Mouse (Mus musculus) MEL (cell line): ENCODE data around the gene Psmd11. TPM values are rescaled to one million over a fixed set of nuclear protein-coding genes. Genes with fewer than 3 reads are reported as not detected.
A peak's percentile ranks its signal among the peaks of the same experiment; 100 is the strongest.

Source experiments
- DNase-seq: peaks from one replicate; pipeline ENCODE4 v3.0.0; 2011; ENCODE audit warnings: low read depth, low spot score
- H3K27ac ChIP-seq: 2 replicates; pipeline ENCODE4 v1.5.1; 2012; ENCODE audit warnings: low read depth, mild to moderate bottlenecking, control low read depth, low read length, moderate library complexity; ENCODE audit not compliant: control insufficient read depth
- H3K27me3 ChIP-seq, 2 experiments: fragments of 150-350 bp in 1 of 2; sonication (generic) in 1 of 2; 2 replicates each; pipeline ENCODE4 v1.6.1; 2012; ENCODE audit warnings: low read length in 2 of 2, mild to moderate bottlenecking in 2 of 2, improper control_type of control experiment in 1 of 2, moderate library complexity in 1 of 2; ENCODE audit not compliant: insufficient read depth in 2 of 2, control insufficient read depth in 1 of 2
- H3K36me3 ChIP-seq, 2 experiments: 2 replicates each; pipeline ENCODE4 v1.6.1; 2012 to 2014; ENCODE audit warnings: low read length in 2 of 2, improper control_type of control experiment in 1 of 2, inconsistent platforms in 1 of 2, mild to moderate bottlenecking in 1 of 2; ENCODE audit not compliant: insufficient read depth in 2 of 2, control insufficient read depth in 1 of 2
- H3K4me1 ChIP-seq, 2 experiments: fragments of 150-350 bp in 1 of 2; sonication (generic) in 1 of 2; 2 replicates each; pipeline ENCODE4 v1.6.1; 2012; ENCODE audit warnings: low read length in 2 of 2, improper control_type of control experiment in 1 of 2, mild to moderate bottlenecking in 1 of 2; ENCODE audit not compliant: insufficient read depth in 2 of 2, control insufficient read depth in 1 of 2
- H3K4me3 ChIP-seq, 2 experiments: fragments of 150-350 bp in 1 of 2; sonication (generic) in 1 of 2; 2 replicates each; pipeline ENCODE4 v1.5.1; 2012; ENCODE audit warnings: low read depth in 2 of 2, low read length in 2 of 2, mild to moderate bottlenecking in 2 of 2, moderate library complexity in 2 of 2, control low read depth in 1 of 2, improper control_type of control experiment in 1 of 2; ENCODE audit not compliant: control insufficient read depth in 1 of 2, insufficient read depth in 1 of 2
- H3K79me2 ChIP-seq: 2 replicates; pipeline ENCODE4 v1.6.1; 2012; ENCODE audit warnings: mild to moderate bottlenecking, low read length, moderate library complexity; ENCODE audit not compliant: control insufficient read depth, poor library complexity, insufficient read depth
- H3K9ac ChIP-seq: 2 replicates; pipeline ENCODE4 v1.6.1; 2012; ENCODE audit warnings: low read depth, mild to moderate bottlenecking, control low read depth, low read length, moderate library complexity; ENCODE audit not compliant: control insufficient read depth, poor library complexity, severe bottlenecking
- H3K9me3 ChIP-seq: fragments of 150-350 bp; sonication (generic); replicated peaks from 2 replicates; pipeline ENCODE4 v1.6.1; 2012; ENCODE audit warnings: mild to moderate bottlenecking, low read length, improper control_type of control experiment, moderate library complexity; ENCODE audit not compliant: insufficient read depth
- BHLHE40 ChIP-seq: IDR thresholded peaks from 2 replicates; pipeline ENCODE4 v1.6.1; 2012; ENCODE audit warnings: low read depth, mild to moderate bottlenecking, inconsistent platforms, low read length, improper control_type of control experiment, borderline replicate concordance
- CTCF ChIP-seq, 3 experiments: IDR thresholded peaks in 2 of 3; conservative IDR thresholded peaks in 1 of 3; 2 replicates each; pipeline ENCODE4 v1.5.1; 2011 to 2012; ENCODE audit warnings: low read length in 3 of 3, low read depth in 2 of 3, mild to moderate bottlenecking in 2 of 3, improper control_type of control experiment in 1 of 3, inconsistent platforms in 1 of 3, mixed read lengths in 1 of 3, moderate library complexity in 1 of 3; ENCODE audit not compliant: control insufficient read depth in 1 of 3, insufficient read depth in 1 of 3, poor library complexity in 1 of 3, severe bottlenecking in 1 of 3
- E2F4 ChIP-seq: IDR thresholded peaks from 2 replicates; pipeline ENCODE4 v1.6.1; 2011; ENCODE audit warnings: low read depth, low read length, improper control_type of control experiment, borderline replicate concordance
- ELF1 ChIP-seq: IDR thresholded peaks from 2 replicates; pipeline ENCODE4 v1.6.1; 2014; ENCODE audit warnings: low read depth, mild to moderate bottlenecking, inconsistent platforms, low read length, improper control_type of control experiment, moderate library complexity
- EP300 ChIP-seq, 2 experiments: IDR thresholded peaks; 2 replicates each; pipeline ENCODE4 v1.6.1; 2011; ENCODE audit warnings: improper control_type of control experiment in 2 of 2, low read length in 2 of 2, low read depth in 1 of 2, mild to moderate bottlenecking in 1 of 2
- ETS1 ChIP-seq: IDR thresholded peaks from 2 replicates; pipeline ENCODE4 v1.6.1; 2012; ENCODE audit warnings: low read depth, mild to moderate bottlenecking, inconsistent platforms, low read length, improper control_type of control experiment, moderate library complexity
- GATA1 ChIP-seq: IDR thresholded peaks from 2 replicates; pipeline ENCODE4 v1.6.1; 2011; ENCODE audit warnings: low read depth, low read length, improper control_type of control experiment
- HCFC1 ChIP-seq: IDR thresholded peaks from 2 replicates; pipeline ENCODE4 v1.6.1; 2012; ENCODE audit warnings: low read depth, mild to moderate bottlenecking, inconsistent platforms, low read length, improper control_type of control experiment, moderate library complexity
- KAT2A ChIP-seq: conservative IDR thresholded peaks from 2 replicates; pipeline ENCODE4 v1.6.1; 2012; ENCODE audit warnings: low read depth, low read length, improper control_type of control experiment, inconsistent platforms
- MAFK ChIP-seq: IDR thresholded peaks from 2 replicates; pipeline ENCODE4 v1.6.1; 2011; ENCODE audit warnings: low read depth, mild to moderate bottlenecking, low read length, improper control_type of control experiment, borderline replicate concordance
- MAX ChIP-seq: IDR thresholded peaks from 2 replicates; pipeline ENCODE4 v1.6.1; 2011; ENCODE audit warnings: low read length, improper control_type of control experiment
- MAZ ChIP-seq: IDR thresholded peaks from 2 replicates; pipeline ENCODE4 v1.6.1; 2012; ENCODE audit warnings: low read depth, mild to moderate bottlenecking, inconsistent platforms, low read length, improper control_type of control experiment
- MEF2A ChIP-seq: IDR thresholded peaks from 2 replicates; pipeline ENCODE4 v1.6.1; 2014; ENCODE audit warnings: low read depth, mild to moderate bottlenecking, inconsistent platforms, low read length, improper control_type of control experiment; ENCODE audit not compliant: poor library complexity, insufficient replicate concordance, severe bottlenecking; ENCODE audit errors: extremely low read depth
- MXI1 ChIP-seq: IDR thresholded peaks from 2 replicates; pipeline ENCODE4 v1.6.1; 2011; ENCODE audit warnings: mild to moderate bottlenecking, low read depth, low read length, improper control_type of control experiment
- MYB ChIP-seq: IDR thresholded peaks from 2 replicates; pipeline ENCODE4 v1.6.1; 2011; ENCODE audit warnings: mild to moderate bottlenecking, low read depth, low read length, improper control_type of control experiment
- MYC ChIP-seq: IDR thresholded peaks from 2 replicates; pipeline ENCODE4 v1.6.1; 2011; ENCODE audit warnings: low read depth, mild to moderate bottlenecking, low read length, improper control_type of control experiment, moderate library complexity
- NELFE ChIP-seq: IDR thresholded peaks from 2 replicates; pipeline ENCODE4 v1.6.1; 2011; ENCODE audit warnings: low read depth, low read length, improper control_type of control experiment
- POLR2A ChIP-seq, 2 experiments: IDR thresholded peaks; 2 replicates each; pipeline ENCODE4 v1.6.1; 2011 to 2012; ENCODE audit warnings: low read length in 2 of 2, mild to moderate bottlenecking in 2 of 2, control low read depth in 1 of 2, improper control_type of control experiment in 1 of 2, low read depth in 1 of 2, moderate library complexity in 1 of 2; ENCODE audit not compliant: control insufficient read depth in 1 of 2, insufficient read depth in 1 of 2, poor library complexity in 1 of 2
- RAD21 ChIP-seq: IDR thresholded peaks from 2 replicates; pipeline ENCODE4 v1.6.1; 2011; ENCODE audit warnings: mild to moderate bottlenecking, low read depth, low read length, improper control_type of control experiment
- RCOR1 ChIP-seq: IDR thresholded peaks from 2 replicates; pipeline ENCODE4 v1.6.1; 2012; ENCODE audit warnings: low read depth, mild to moderate bottlenecking, inconsistent platforms, low read length, improper control_type of control experiment
- SIN3A ChIP-seq: IDR thresholded peaks from 2 replicates; pipeline ENCODE4 v1.6.1; 2012; ENCODE audit warnings: low read length, improper control_type of control experiment, inconsistent platforms
- SMC3 ChIP-seq: IDR thresholded peaks from 2 replicates; pipeline ENCODE4 v1.6.1; 2011; ENCODE audit warnings: low read depth, low read length, improper control_type of control experiment
- TCF12 ChIP-seq: IDR thresholded peaks from 2 replicates; pipeline ENCODE4 v1.6.1; 2014; ENCODE audit warnings: low read depth, mild to moderate bottlenecking, inconsistent platforms, low read length, improper control_type of control experiment, moderate library complexity
- UBTF ChIP-seq: IDR thresholded peaks from 2 replicates; pipeline ENCODE4 v1.6.1; 2012; ENCODE audit warnings: low read depth, mild to moderate bottlenecking, inconsistent platforms, low read length, improper control_type of control experiment, moderate library complexity, borderline replicate concordance; ENCODE audit not compliant: insufficient read depth
- USF1 ChIP-seq: IDR thresholded peaks from 2 replicates; pipeline ENCODE4 v1.6.1; 2014; ENCODE audit warnings: low read depth, mild to moderate bottlenecking, inconsistent platforms, low read length, improper control_type of control experiment, moderate library complexity
- ZKSCAN1 ChIP-seq: IDR thresholded peaks from 2 replicates; pipeline ENCODE4 v1.6.1; 2012; ENCODE audit warnings: low read depth, mild to moderate bottlenecking, inconsistent platforms, low read length, improper control_type of control experiment, moderate library complexity
- ZMIZ1 ChIP-seq: IDR thresholded peaks from 2 replicates; pipeline ENCODE4 v1.6.1; 2012; ENCODE audit warnings: low read depth, mild to moderate bottlenecking, inconsistent platforms, low read length, improper control_type of control experiment, moderate library complexity
- ZNF384 ChIP-seq: IDR thresholded peaks from 2 replicates; pipeline ENCODE4 v1.6.1; 2012; ENCODE audit warnings: low read depth, mild to moderate bottlenecking, inconsistent platforms, low read length, improper control_type of control experiment
- polyA plus RNA-seq, 2 experiments: library from polyadenylated mRNA; stranded (reverse) in 1 of 2; unstranded in 1 of 2; fragments of >175 nt in 1 of 2; fragments of >200 nt in 1 of 2; gene quantifications; 2 replicates each; pipeline versions ENCODE4 v1.2.1 to v1.2.4; 2012; ENCODE audit warnings: low replicate concordance in 2 of 2, low read depth in 1 of 2; ENCODE audit not compliant: insufficient read length in 2 of 2, insufficient read depth in 1 of 2, missing spikeins in 1 of 2
- total RNA-seq: library from RNA; depleted of rRNA; stranded (reverse); fragments of 300-350 nt; gene quantifications from 2 replicates; pipeline ENCODE4 v1.2.3, GENCODE M21; 2012

Gene Psmd11
- total and polyA plus RNA-seq, 3 experiments: 110 to 324 (median 184) TPM

GRCm38 (mm10) chr11:80421421-80422047 lies 6.9 kb upstream of the Psmd11 start:
- peak; percentile 68 for DNase-seq
- peak overlapping the region; percentile 38; the same call in 1 of the 2 replicates for H3K27ac ChIP-seq
- H3K9me3 ChIP-seq: no peaks in the 10 kb centered on the region
- H3K79me2 ChIP-seq: no peaks in the 10 kb centered on the region
- H3K9ac ChIP-seq: peak overlapping the region; percentile 34; the same call in 1 of the 2 replicates
- H3K27me3 ChIP-seq: no peaks in the 10 kb centered on the region
- TF ChIP-seq SMC3 (no peak), GATA1 (peak; percentile 77), ZMIZ1 (no peak), NELFE (no peak), SIN3A (peak; percentile 55; the same call in 1 of the 2 replicates), MXI1 (peak; percentile 68), ELF1 (0 out of 2 replicates have a peak, but pooled peaks have one; percentile 12), MAX (0 out of 2 replicates have a peak, but pooled peaks have one; percentile 6), ZNF384 (peak; percentile 95)
- peak overlapping the region; percentile 5 to 6; a peak in 2 of 4 replicates for H3K4me3 ChIP-seq
- peaks cover 18 to 37% of the 10 kb centered on the region in 2 experiments for H3K4me1 ChIP-seq
- peaks cover 0 to 29% of the 10 kb centered on the region in 2 experiments; a peak in 2 of 4 replicates for H3K36me3 ChIP-seq

GRCm38 (mm10) chr11:80424691-80425090 lies 3.7 kb upstream of the Psmd11 start:
- peaks cover 0 to 35% of the 10 kb centered on the region in 2 experiments; a peak in 2 of 4 replicates for H3K36me3 ChIP-seq
- H3K27ac ChIP-seq: peak overlapping the region; percentile 65
- peaks cover 13% of the 10 kb centered on the region for H3K79me2 ChIP-seq
- no peaks in the 10 kb centered on the region for H3K27me3 ChIP-seq
- peak; percentile 83 for DNase-seq
- 0 out of 4 replicates have a peak overlapping the region, but pooled peaks have one; percentile 2 to 8 for H3K4me3 ChIP-seq
- H3K9ac ChIP-seq: 0 out of 2 replicates have a peak overlapping the region, but pooled peaks have one; percentile 15
- H3K9me3 ChIP-seq: no peaks in the 10 kb centered on the region
- peaks cover 25 to 37% of the 10 kb centered on the region in 2 experiments for H3K4me1 ChIP-seq
- TF ChIP-seq ZMIZ1 (no peak), E2F4 (no peak), MAX (no peak; the same call in 1 of the 2 replicates), USF1 (0 out of 2 replicates have a peak, but pooled peaks have one; percentile 25), ELF1 (no peak), MEF2A (no peak), TCF12 (peak; percentile 60; the same call in 1 of the 2 replicates), KAT2A (no peak), SMC3 (no peak), MXI1 (peak; percentile 60; the same call in 1 of the 2 replicates), MAZ (0 out of 2 replicates have a peak, but pooled peaks have one; percentile 33), NELFE (no peak), SIN3A (peak; percentile 78), RCOR1 (peak; percentile 63), ZKSCAN1 (no peak), MYC (peak; percentile 84), EP300 (IDR thresholded peaks at IDR 0.05; ENCODE audit: low read depth in 1 of 2, low read length in 2 of 2) (peak; percentile 70 to 84; a peak in 3 of 4 replicates), ETS1 (peak; percentile 98), POLR2A (IDR thresholded peaks at IDR 0.05; ENCODE audit: control insufficient read depth in 1 of 2, insufficient read depth in 1 of 2, low read depth in 1 of 2, low read length in 2 of 2, poor library complexity in 1 of 2) (no peak), CTCF (IDR thresholded peaks at IDR 0.05 in 2 of 3, conservative IDR thresholded peaks at IDR 0.05 in 1 of 3; ENCODE audit: control insufficient read depth in 1 of 3, insufficient read depth in 1 of 3, low read depth in 2 of 3, low read length in 3 of 3, poor library complexity in 1 of 3, severe bottlenecking in 1 of 3) (no peak), UBTF (no peak), MYB (no peak), RAD21 (no peak), ZNF384 (no peak), HCFC1 (peak; percentile 34; the same call in 1 of the 2 replicates), BHLHE40 (peak; percentile 56; the same call in 1 of the 2 replicates), MAFK (peak; percentile 46; the same call in 1 of the 2 replicates), GATA1 (peak; percentile 85)
